Mouse (Mus musculus) myocyte (in vitro differentiated cells): ENCODE measurements at regions not wholly inside any gene's neighbourhood (a gene's known extent, or its start where the extent isn't known, plus 50 kb on each side); places are given as distances from the start of the nearest gene placed in this dataset.

Experiments used
- E2F4 ChIP-seq: IDR thresholded peaks from one replicate; pipeline ENCODE4 v1.6.1; 2011; ENCODE audit warnings: mild to moderate bottlenecking, control low read depth, moderate library complexity; ENCODE audit not compliant: insufficient read depth
- POLR2A ChIP-seq: IDR thresholded peaks from one replicate; pipeline ENCODE4 v1.6.1; 2011; ENCODE audit warnings: low read depth, mild to moderate bottlenecking, control low read depth, moderate library complexity; ENCODE audit not compliant: insufficient read length
- POLR2AphosphoS2 ChIP-seq: IDR thresholded peaks from one replicate; pipeline ENCODE4 v1.6.1; 2011; ENCODE audit warnings: low read depth, control low read depth; ENCODE audit not compliant: insufficient read length

DNA sequence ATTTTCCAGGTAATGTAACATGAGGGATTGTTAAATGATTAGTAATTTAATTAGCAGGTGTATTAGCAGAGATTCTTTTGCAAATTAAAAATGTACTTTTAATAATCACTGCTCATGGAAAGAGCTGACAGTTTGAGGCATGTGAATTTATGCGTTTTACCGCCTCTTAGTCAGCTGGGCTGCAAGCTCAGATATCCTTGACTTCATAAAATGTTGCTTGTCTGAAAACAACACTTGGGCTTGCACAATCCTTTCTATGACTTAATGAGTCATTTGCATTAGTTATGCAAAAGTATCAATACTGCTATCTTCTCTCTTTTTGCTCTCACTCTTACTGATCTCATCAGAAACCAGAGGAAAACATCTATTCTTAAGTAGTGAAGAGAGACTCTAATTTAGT, 571.3 kb upstream of the Pdzrn3 start:
- TF ChIP-seq E2F4 (no peak), POLR2A (no peak), POLR2AphosphoS2 (no peak)
